Mouse (Mus musculus): ENCODE measurements at regions not wholly inside any gene's neighbourhood (a gene's known extent, or its start where the extent isn't known, plus 50 kb on each side); places are given as distances from the start of the nearest gene placed in this dataset.

- TF ChIP-seq CTCF (IDR thresholded peaks at IDR 0.05; ENCODE audit: low read depth, low read length) (no peak), TAL1 (conservative IDR thresholded peaks at IDR 0.05; ENCODE audit: low read depth, low read length) (no peak), GATA1 (IDR thresholded peaks at IDR 0.05; ENCODE audit: borderline replicate concordance, low read length) (no peak)
Observed at GRCm38 (mm10) chr12:39941162-39941561, 96.7 kb downstream of the Arl4a start.

All from G1E (cell line).